Mouse (Mus musculus): ENCODE data around the gene Icam2.
A peak's percentile ranks its signal among the peaks of the same experiment; 100 is the strongest.

Icam2 gene

GRCm38 (mm10) chr11:106392597-106393330, 4.9 kb upstream of the Icam2 start:
- ATAC-seq (ENCODE audit: insufficient number of reproducible peaks, low FRiP score, low TSS enrichment), result no peak

GRCm38 (mm10) chr11:106391546-106392188, 3.8 kb upstream of the Icam2 start:
- peak; percentile 64; the same call in 1 of the 2 replicates for ATAC-seq (ENCODE audit: insufficient number of reproducible peaks, low FRiP score, low TSS enrichment)

GRCm38 (mm10) chr11:106390757-106391156, 2.9 kb upstream of the Icam2 start:
- no peak for ATAC-seq (ENCODE audit: insufficient number of reproducible peaks, low FRiP score, low TSS enrichment)

- ATAC-seq (ENCODE audit: insufficient number of reproducible peaks, low FRiP score, low TSS enrichment), result no peak
Observed at GRCm38 (mm10) chr11:106389611-106390010, 1.7 kb upstream of the Icam2 start.

- ATAC-seq (ENCODE audit: insufficient number of reproducible peaks, low FRiP score, low TSS enrichment), result no peak
Observed at GRCm38 (mm10) chr11:106387020-106387419, 855 bp downstream of the Icam2 start.

- no peak for ATAC-seq (ENCODE audit: insufficient number of reproducible peaks, low FRiP score, low TSS enrichment)
Observed at GRCm38 (mm10) chr11:106386409-106386808, 1.5 kb downstream of the Icam2 start.

- ATAC-seq (ENCODE audit: insufficient number of reproducible peaks, low FRiP score, low TSS enrichment), result no peak
Observed at GRCm38 (mm10) chr11:106383051-106383790, 4.7 kb downstream of the Icam2 start.

- no peak for ATAC-seq (ENCODE audit: insufficient number of reproducible peaks, low FRiP score, low TSS enrichment)
Observed at GRCm38 (mm10) chr11:106382424-106382823, 5.5 kb downstream of the Icam2 start.

- no peak for ATAC-seq (ENCODE audit: insufficient number of reproducible peaks, low FRiP score, low TSS enrichment)
Observed at GRCm38 (mm10) chr11:106381883-106382282, 6.0 kb downstream of the Icam2 start.

GRCm38 (mm10) chr11:106381011-106381410, 6.9 kb downstream of the Icam2 start:
- no peak for ATAC-seq (ENCODE audit: insufficient number of reproducible peaks, low FRiP score, low TSS enrichment)

- no peak for ATAC-seq (ENCODE audit: insufficient number of reproducible peaks, low FRiP score, low TSS enrichment)
Observed at GRCm38 (mm10) chr11:106374979-106375378, 12.9 kb downstream of the Icam2 start.

GRCm38 (mm10) chr11:106374559-106374958, 13.3 kb downstream of the Icam2 start:
- no peak for ATAC-seq (ENCODE audit: insufficient number of reproducible peaks, low FRiP score, low TSS enrichment)

- ATAC-seq (ENCODE audit: insufficient number of reproducible peaks, low FRiP score, low TSS enrichment), result no peak
Observed at GRCm38 (mm10) chr11:106373998-106374397, 13.9 kb downstream of the Icam2 start.

GRCm38 (mm10) chr11:106366316-106366715, 21.6 kb downstream of the Icam2 start:
- ATAC-seq (ENCODE audit: insufficient number of reproducible peaks, low FRiP score, low TSS enrichment), result no peak; the same call in 1 of the 2 replicates

- no peak for ATAC-seq (ENCODE audit: insufficient number of reproducible peaks, low FRiP score, low TSS enrichment)
Observed at GRCm38 (mm10) chr11:106365366-106365765, 22.5 kb downstream of the Icam2 start, which contains the start of gene Prr29. Gene Prr29 (plus strand): TSS chr11:106365472.

- no peak for ATAC-seq (ENCODE audit: insufficient number of reproducible peaks, low FRiP score, low TSS enrichment)
Observed at GRCm38 (mm10) chr11:106364712-106365111, 23.2 kb downstream of the Icam2 start.

GRCm38 (mm10) chr11:106359350-106359749, 28.5 kb downstream of the Icam2 start:
- no peak for ATAC-seq (ENCODE audit: insufficient number of reproducible peaks, low FRiP score, low TSS enrichment)

GRCm38 (mm10) chr11:106355382-106356128, 32.3 kb downstream of the Icam2 start:
- peak; percentile 87 for ATAC-seq (ENCODE audit: insufficient number of reproducible peaks, low FRiP score, low TSS enrichment)

- no peak for ATAC-seq (ENCODE audit: insufficient number of reproducible peaks, low FRiP score, low TSS enrichment)
Observed at GRCm38 (mm10) chr11:106354181-106354580, 33.7 kb downstream of the Icam2 start.

GRCm38 (mm10) chr11:106353188-106353587, 34.7 kb downstream of the Icam2 start, which contains the start of gene Scn4a:
Gene Scn4a (minus strand): TSS chr11:106353288.
- no peak for ATAC-seq (ENCODE audit: insufficient number of reproducible peaks, low FRiP score, low TSS enrichment)
